Mouse (Mus musculus) layer of hippocampus, adult 2 months (tissue): ENCODE measurements around the gene Ran. TPM values are rescaled to one million over a fixed set of nuclear protein-coding genes. Genes with fewer than 3 reads are reported as not detected.

Source experiments
- DNase-seq, 2 experiments: peaks; one replicate each; pipeline ENCODE4 v3.0.0; 2022; ENCODE audit warnings: low spot score in 2 of 2
- H3K27ac ChIP-seq: fragments of 200-600 bp; 2 replicates; pipeline ENCODE4 v1.8.1; 2022
- H3K4me3 ChIP-seq: fragments of 200-600 bp; 2 replicates; pipeline ENCODE4 v1.8.1; 2022; ENCODE audit warnings: mild to moderate bottlenecking
- CTCF ChIP-seq: fragments of 200-600 bp; conservative IDR thresholded peaks from 2 replicates; pipeline ENCODE4 v1.8.1; 2022; ENCODE audit warnings: antibody characterized with exemption, mild to moderate bottlenecking, moderate library complexity
- total RNA-seq, 2 experiments: library from RNA; stranded (reverse); gene quantifications; 2 replicates each; pipeline ENCODE4 v1.2.3; 2021

The Ran gene
- total RNA-seq, 2 experiments from 2014 or later, result 160 to 167 TPM

DNA sequence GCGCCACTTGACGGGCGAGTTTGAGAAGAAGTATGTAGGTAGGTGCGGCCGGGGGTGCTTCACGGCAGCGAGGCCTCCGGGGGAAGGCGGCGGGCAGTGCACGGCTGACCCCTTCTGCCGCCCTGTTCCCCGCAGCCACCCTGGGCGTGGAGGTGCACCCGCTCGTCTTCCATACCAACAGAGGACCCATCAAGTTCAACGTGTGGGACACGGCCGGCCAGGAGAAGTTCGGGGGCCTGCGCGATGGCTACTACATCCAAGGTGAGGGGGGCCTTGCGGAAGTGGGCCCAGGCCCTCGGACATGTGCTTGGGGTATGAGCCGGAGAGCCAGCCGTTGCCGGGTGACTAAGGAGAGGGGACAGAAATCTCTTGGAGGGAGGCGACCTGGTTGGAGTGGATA is 862 bp downstream of the Ran start:
- TF ChIP-seq CTCF, result no peak
- Histone ChIP-seq H3K4me3 (peak overlapping the region; percentile 91), H3K27ac (peak overlapping the region; percentile 97)
- DNase-seq, result no peak

DNA sequence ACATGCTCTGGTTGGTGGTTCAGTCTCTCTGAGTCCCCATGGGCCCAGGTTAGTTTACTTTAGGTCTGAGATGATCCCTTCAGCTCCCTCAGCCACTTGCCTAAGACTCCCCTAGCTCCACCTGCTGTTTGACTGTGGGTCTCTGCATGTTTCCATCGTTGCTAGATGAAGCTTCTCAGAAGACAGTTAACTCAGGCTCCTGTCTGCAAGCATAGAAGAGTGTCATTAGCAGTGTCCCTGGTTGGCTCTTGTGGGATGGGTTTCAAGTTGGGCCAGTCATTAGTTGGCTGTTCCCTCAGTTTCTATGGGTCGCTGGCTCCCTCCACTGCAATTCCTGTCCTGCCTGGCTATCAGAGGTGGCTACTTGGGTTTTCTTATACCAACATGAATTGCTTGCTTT is 5.2 kb downstream of the Ran start:
- Histone ChIP-seq H3K4me3 (no peak overlapping the region), H3K27ac (no peak overlapping the region)
- peak; percentile 39 for TF ChIP-seq CTCF
- no peak for DNase-seq

DNA sequence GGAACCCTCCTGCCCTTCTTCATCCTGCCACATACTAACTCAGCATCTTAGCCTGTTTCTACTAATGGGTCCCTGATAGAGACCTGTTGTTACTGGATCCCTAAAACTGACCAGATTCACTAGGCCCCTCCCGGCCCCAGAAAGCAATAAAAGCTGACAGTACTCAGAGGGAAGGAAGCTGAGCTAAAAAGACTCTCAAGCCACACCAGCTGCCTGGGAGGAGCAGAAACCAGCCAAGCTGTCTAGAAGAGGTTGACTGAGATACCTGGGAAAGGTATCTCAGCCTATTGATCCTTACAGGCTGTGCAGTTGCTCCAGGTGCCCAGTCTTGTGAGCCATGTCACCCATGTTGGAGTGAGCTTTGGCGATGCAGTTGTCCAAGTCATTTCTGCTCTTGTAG is 5.9 kb downstream of the Ran start:
- H3K4me3 ChIP-seq, result no peak overlapping the region
- DNase-seq, result no peak
- TF ChIP-seq CTCF, result no peak
- H3K27ac ChIP-seq, result no peak overlapping the region

DNA sequence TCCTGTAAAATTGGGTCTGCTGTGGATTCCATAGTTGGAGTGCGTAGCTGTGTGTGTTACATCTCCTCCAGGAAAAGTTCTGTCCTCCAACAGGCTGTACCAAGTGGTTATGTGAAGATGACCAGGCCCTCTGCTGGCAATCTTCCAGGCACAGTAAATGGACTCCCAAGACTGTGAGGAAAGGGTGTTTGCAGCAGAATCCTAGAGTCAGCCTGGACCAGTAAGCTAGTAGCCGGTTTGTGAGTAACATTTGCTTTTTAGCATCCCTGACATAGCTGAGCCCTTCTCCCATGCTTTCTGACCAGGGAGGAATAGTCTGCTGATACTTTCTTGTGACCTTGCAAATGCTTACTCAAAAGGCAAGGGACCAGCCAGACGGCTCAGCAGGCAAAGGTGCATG is 6.3 kb downstream of the Ran start:
- TF ChIP-seq CTCF, result no peak
- DNase-seq, result no peak

DNA sequence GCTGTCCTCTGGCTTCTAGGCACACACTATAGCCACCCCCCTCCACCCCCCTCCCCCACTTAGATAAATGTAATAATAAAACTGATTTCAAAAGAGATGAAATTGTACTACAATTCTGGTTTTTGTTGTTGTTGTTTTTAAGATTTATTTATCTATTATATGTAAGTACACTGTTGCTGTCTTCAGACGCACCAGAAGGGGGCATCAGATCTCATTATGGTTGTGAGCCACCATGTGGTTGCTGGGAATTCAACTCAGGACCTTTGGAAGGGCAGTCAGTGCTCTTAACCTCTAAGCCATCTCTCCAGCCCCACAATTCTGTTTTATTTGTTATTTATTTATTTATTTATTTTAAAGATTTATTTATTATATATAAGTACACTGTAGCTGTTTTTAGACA is 6.8 kb downstream of the Ran start:
- TF ChIP-seq CTCF, result peak; percentile 46
- no peak overlapping the region for H3K4me3 ChIP-seq
- no peak overlapping the region for H3K27ac ChIP-seq
- DNase-seq, result no peak

More for the DNA sequence above, 6.3 kb downstream of the Ran start:
- Histone ChIP-seq H3K4me3 (no peak overlapping the region), H3K27ac (no peak overlapping the region)

DNA sequence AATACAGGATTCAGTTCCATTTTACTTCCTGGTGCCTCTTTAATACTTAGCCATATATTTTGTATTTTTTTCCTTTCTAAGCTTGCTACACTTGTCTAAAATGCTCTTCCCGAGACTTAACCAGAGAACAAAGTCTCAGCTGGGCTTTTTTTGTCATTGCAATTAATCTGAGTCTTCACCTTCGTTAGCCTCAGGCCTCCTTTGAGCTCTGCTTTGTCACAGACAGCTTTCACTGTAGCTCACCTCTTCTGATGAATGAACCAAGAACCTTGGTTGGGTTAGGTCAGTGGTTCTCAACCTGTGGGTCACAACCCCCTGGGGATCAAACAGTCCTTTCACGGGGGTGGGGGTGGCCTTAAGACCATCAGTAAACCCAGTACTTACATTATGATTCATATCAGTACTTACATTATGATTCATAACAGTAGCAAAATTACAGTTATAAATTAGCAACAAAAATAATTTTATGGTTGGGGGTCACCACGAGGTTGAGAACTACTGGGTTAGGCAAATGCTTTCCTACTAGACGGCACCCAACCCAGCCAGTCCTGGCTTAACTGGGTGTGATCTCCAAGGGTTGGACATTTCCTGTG is 9.4 kb downstream of the Ran start:
- no peak overlapping the region for H3K4me3 ChIP-seq
- TF ChIP-seq CTCF, result no peak
- DNase-seq, result no peak
- no peak overlapping the region for H3K27ac ChIP-seq

DNA sequence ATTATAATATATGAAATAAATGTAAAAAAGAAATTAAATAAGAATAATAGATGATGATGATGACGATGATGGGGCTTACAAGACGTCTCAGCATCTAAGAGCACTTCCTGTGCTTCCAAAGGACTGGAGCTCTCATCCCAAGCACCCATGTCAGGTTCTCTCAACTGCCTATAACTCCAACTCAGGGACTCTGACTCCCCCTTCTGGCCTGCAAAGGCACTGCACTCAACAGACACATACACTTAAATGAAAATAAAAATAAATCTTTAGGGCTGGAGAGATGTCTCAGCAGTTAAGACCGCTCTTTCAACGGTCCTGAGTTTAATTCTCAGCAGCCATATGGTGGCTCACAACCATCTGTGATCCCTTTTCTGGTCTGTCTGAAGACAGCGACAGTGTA is 16.8 kb downstream of the Ran start:
- peak; percentile 56 for TF ChIP-seq CTCF
- Histone ChIP-seq H3K4me3 (no peak overlapping the region), H3K27ac (no peak overlapping the region)
- DNase-seq, result no peak

DNA sequence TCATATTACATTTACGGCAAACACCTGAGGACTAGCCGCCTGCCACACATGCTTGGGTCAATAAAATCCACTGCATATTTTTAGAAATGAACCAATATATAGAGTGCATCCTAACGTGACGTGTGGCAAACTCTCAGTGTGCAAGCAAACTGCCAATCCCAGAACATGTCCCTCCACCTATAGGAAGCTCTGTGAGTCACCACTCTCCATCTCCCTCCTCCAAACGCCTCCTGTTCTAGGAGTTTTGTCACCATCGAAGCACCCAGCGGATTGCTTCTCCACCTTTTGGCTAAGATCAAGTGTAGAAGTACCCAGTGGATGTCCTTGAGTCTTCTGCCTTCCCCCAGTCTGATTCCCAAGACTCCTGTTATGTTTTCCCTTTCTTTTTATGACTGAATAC is 17.9 kb downstream of the Ran start:
- no peak for TF ChIP-seq CTCF
- H3K27ac ChIP-seq, result no peak overlapping the region
- no peak for DNase-seq
- H3K4me3 ChIP-seq, result no peak overlapping the region

DNA sequence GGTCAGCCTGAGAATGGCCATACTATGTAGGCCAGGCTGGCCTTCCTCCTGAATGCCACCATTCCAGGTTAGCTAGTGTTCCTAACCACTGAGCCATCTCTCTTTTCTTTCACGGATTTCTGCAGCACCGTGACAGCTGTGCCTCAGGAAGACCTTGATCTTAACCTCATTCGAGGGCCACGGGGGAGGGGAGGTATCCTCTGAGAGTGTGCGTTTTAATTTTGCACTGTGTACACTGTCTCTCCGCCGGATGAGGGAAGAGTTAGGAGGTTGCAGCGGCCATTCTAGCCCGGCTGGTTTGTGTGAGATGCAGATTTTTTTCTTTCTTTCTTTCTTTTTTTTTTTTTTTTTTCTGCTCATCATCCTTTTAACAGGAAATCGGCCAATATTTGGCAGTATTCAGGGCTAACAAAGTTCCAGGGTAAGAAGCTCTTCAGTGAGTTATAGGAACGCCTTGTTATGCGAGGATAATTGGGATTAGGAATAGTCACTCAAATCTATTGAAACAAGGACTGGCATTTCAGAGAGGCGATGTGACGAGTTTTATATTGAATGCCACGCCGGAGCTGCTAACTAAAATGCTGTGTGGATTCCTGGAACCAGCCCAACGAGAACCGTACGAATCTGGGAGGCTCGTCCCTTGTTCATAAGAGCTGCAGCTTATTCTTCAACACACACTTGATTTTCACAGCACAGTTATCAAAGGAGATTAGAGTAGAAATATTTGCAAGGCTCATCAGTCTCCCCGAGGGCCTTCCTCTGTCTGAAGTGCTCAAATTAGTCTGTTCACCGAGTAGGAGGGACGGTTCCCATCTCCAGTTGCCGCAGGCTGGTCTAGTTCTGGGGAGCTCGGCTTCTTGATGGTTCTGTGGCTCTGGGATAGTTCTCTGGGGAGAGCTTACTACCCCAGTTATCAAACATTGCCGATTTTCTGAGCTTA is 26.0 kb downstream of the Ran start:
- H3K4me3 ChIP-seq, result no peak overlapping the region
- DNase-seq, result peak; percentile 41 to 55
- peak overlapping the region; percentile 83 for H3K27ac ChIP-seq
- no peak for TF ChIP-seq CTCF

DNA sequence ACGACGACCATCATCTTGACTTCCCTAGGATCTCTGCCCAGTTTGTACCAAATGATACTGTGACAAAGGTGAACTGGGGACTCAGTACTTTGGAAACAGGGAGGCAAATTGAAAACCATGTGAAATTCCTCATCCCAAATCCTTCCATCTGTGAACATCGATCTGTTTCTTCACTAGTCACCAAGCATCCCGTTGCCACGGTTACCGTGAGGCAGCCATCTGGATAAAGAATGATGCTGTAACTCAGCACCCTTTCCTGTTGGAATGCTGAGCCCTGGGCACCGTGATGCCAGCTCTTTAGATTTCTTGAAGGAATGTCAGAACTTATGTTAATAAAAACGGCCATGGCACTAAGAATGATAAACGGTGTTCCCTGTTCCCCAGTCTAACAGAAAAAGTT is 29.5 kb downstream of the Ran start:
- peak overlapping the region; percentile 78 for H3K27ac ChIP-seq
- DNase-seq, result peak; percentile 85 to 90
- no peak for TF ChIP-seq CTCF
- H3K4me3 ChIP-seq, result no peak overlapping the region

DNA sequence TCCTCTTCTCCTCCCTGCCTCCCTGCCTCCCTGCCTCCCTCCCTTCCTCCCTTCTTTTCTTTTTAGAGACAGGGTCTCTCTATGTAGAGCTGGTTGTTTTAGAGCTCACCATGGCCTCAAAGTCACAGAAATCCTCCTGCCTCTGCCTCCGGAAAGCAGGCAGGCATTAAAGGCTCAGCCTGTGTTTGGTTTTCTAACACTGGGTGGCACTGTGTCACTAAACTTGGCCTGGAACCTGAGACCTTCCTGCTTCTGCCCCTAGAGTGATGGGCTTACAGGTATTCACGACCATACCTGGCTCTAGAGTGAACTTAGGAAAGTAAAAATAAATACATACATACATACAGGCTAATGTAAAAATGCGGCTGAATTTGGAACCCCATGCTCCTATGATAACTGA is 32.0 kb downstream of the Ran start:
- Histone ChIP-seq H3K27ac (peak overlapping the region; percentile 88), H3K4me3 (no peak overlapping the region)
- peak; percentile 55 for TF ChIP-seq CTCF
- no peak for DNase-seq

DNA sequence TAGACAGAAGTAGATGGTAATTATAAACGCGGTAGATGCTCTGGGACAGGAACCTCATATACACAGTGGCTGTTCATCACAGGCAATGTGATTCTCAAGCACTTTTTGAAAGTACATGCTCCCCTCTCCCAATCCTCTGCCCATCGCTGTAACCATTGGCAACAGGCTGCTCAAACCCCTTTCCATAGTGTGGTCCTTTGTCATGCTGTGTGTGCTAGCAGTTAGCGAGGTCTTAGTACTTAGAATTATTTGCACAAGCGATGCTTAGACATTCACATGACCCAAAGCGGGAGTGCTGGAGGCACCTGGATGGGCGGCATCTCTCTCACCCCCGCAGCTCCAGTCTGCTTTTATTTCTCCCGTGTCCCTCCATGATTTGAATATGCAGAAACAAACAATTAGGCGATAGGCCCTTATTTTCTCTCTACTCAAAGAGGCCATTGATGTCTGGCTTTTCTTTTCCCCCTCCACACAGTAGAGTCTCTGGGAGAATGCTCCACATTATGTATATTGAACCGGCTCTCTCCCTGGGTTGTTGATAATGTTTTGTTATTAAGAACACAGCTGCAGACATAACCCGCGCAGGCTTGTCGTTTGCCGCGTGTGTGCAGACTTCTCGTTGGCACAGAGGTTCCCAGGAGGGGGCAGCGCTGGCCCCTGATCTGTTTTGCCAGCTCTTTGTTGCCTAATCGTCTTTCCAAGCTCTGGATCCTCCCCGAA is 32.9 kb downstream of the Ran start:
- 0 out of 2 replicates have a peak, but pooled peaks have one; percentile 5 for TF ChIP-seq CTCF
- Histone ChIP-seq H3K4me3 (no peak overlapping the region), H3K27ac (peak overlapping the region; percentile 88)
- DNase-seq, result no peak

DNA sequence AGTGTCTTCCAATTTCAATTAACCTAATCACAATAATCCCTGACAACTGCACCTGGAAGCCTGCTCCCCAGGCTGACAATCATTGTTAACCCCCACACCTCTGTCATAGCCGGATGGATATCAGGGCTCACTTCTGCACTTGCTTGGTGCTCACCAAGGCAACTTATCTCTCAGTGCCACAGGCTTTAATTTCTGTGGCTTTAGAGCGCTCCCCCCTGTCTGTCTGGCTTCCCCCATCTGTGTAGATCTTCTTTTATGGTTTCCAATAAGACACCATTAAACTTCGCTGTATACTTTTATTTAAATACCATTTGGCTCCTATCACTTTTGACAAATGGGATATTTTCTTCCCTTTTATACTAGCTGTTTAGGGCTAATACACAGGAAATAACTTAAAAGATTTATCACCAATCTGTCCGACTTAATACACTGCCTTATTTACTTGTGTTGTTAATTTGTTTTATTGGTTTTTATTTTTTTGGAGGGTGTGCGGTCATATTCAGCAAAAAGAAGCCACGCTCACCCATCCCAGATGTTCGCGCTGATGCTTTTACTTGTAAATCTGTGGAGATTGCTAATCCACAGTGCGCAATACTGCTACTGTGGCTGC is 34.9 kb downstream of the Ran start:
- no peak overlapping the region for H3K27ac ChIP-seq
- H3K4me3 ChIP-seq, result no peak overlapping the region
- DNase-seq, result no peak
- no peak for TF ChIP-seq CTCF
